Mouse (Mus musculus): ENCODE data around the gene Ccpg1os. TPM values are rescaled to one million over a fixed set of nuclear protein-coding genes. Genes with fewer than 3 reads are reported as not detected.
A peak's percentile ranks its signal among the peaks of the same experiment; 100 is the strongest.

Ccpg1os gene
- total and polyA plus RNA-seq, 3 experiments = 5.2 to 12.6 (median 7.3) TPM

DNA sequence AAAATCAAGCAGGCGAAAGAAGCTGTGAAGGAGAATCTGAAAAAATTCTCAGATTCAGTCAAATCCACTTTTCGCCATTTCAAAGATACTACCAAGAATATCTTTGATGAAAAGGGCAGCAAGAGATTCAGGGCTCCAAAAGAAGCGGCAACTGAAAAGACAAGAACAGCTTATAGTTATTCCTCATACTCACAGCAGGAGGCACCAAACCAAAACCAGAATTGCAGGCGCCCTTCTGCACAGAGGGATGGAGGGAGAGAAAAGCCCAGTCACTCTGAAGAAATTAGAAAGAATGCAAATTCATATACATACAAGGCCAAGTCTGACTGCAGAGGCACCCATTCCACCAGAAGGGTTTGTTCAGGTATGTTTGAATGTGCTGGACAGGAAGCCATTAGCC, 27.4 kb upstream of the Ccpg1os start:
- H3K4me1 ChIP-seq (ENCODE audit: control insufficient read depth in 1 of 2, insufficient read depth in 2 of 2) = no peaks in the 10 kb centered on the region
- in situ Hi-C loops (cut with MboI; ENCODE audit: low pct_ligation_motif_present, low pct_unique_long_range_greater_than_20kb, low sequenced_read_pairs) (no loop called here), dilution Hi-C loops (cut with MboI; ENCODE audit: extremely low pct_ligation_motif_present, extremely low pct_unique_long_range_greater_than_20kb, low sequenced_read_pairs) (no loop called here)
- no peak overlapping the region for H3K4me2 ChIP-seq (ENCODE audit: insufficient read depth, low read depth, poor library complexity, severe bottlenecking)
- no peak overlapping the region for H3K9ac ChIP-seq (ENCODE audit: insufficient read depth, low read depth)
- no peaks in the 10 kb centered on the region for H3K27me3 ChIP-seq (replicated peaks)
- H3K4me3 ChIP-seq (replicated peaks in 1 of 3; ENCODE audit: low read depth in 2 of 3, low read length in 2 of 3, poor library complexity in 1 of 3) = no peak overlapping the region
- TF ChIP-seq RCOR1 (conservative IDR thresholded peaks at IDR 0.05; ENCODE audit: low read depth, low read length) = no peak
- TF ChIP-seq CTCF (conservative IDR thresholded peaks at IDR 0.05 in 1 of 2, IDR thresholded peaks at IDR 0.05 in 1 of 2; ENCODE audit: low read depth in 2 of 2, low read length in 2 of 2) = peak in 1 of 2 experiments; percentile 29; a peak in 2 of 4 replicates
- peak; percentile 32 for TF ChIP-seq SMC3 (IDR thresholded peaks at IDR 0.05; ENCODE audit: low read depth, low read length)
- DNase-seq (ENCODE audit: extremely low read depth) = no peak
- no peaks in the 10 kb centered on the region for H3K79me2 ChIP-seq (replicated peaks; ENCODE audit: control insufficient read depth, extremely low read depth, insufficient read depth, poor library complexity, severe bottlenecking)
- H3K9me3 ChIP-seq (replicated peaks; ENCODE audit: low read length) = no peaks in the 10 kb centered on the region
- no peak overlapping the region for H3K27ac ChIP-seq (ENCODE audit: insufficient read depth, low read depth)
- H3K36me3 ChIP-seq (replicated peaks in 1 of 2; ENCODE audit: control insufficient read depth in 1 of 2, insufficient read depth in 1 of 2, low read length in 1 of 2) = peaks cover 47 to 74% of the 10 kb centered on the region in 2 experiments

DNA sequence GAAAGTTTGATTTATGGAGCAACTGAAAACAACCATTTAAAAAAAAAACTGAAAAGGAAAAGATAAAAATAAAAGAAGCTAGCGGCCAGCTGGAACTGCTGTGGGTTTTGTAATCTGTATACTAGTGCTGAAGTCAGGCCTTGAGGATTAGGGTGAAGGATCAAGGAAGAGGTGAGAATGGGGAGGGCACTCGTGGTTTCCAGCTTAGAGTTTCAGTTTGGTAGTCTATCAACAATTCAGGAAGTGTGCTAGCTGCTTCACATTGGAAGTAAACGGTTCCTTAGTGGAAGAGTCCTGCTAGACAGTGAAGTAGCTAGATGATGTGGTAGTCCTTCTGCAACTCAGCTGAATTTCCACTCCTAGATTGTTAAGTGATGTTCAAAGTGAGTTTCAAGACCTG, 23.2 kb upstream of the Ccpg1os start:
- no peak overlapping the region for H3K27ac ChIP-seq (ENCODE audit: insufficient read depth, low read depth)
- in situ Hi-C loops (cut with MboI; ENCODE audit: low pct_ligation_motif_present, low pct_unique_long_range_greater_than_20kb, low sequenced_read_pairs) (no loop called here), dilution Hi-C loops (cut with MboI; ENCODE audit: extremely low pct_ligation_motif_present, extremely low pct_unique_long_range_greater_than_20kb, low sequenced_read_pairs) (no loop called here)
- DNase-seq (ENCODE audit: extremely low read depth) = no peak
- no peak overlapping the region for H3K4me3 ChIP-seq (replicated peaks in 1 of 3; ENCODE audit: low read depth in 2 of 3, low read length in 2 of 3, poor library complexity in 1 of 3)
- H3K9me3 ChIP-seq (replicated peaks; ENCODE audit: low read length) = no peaks in the 10 kb centered on the region
- H3K4me1 ChIP-seq (ENCODE audit: control insufficient read depth in 1 of 2, insufficient read depth in 2 of 2) = no peaks in the 10 kb centered on the region
- H3K9ac ChIP-seq (ENCODE audit: insufficient read depth, low read depth) = no peak overlapping the region
- H3K36me3 ChIP-seq (replicated peaks in 1 of 2; ENCODE audit: control insufficient read depth in 1 of 2, insufficient read depth in 1 of 2, low read length in 1 of 2) = peaks cover 25 to 50% of the 10 kb centered on the region in 2 experiments
- no peaks in the 10 kb centered on the region for H3K27me3 ChIP-seq (replicated peaks)
- H3K4me2 ChIP-seq (ENCODE audit: insufficient read depth, low read depth, poor library complexity, severe bottlenecking) = no peak overlapping the region
- TF ChIP-seq UBTF (IDR thresholded peaks at IDR 0.05; ENCODE audit: low read depth, low read length) = no peak
- H3K79me2 ChIP-seq (replicated peaks; ENCODE audit: control insufficient read depth, extremely low read depth, insufficient read depth, poor library complexity, severe bottlenecking) = no peaks in the 10 kb centered on the region

DNA sequence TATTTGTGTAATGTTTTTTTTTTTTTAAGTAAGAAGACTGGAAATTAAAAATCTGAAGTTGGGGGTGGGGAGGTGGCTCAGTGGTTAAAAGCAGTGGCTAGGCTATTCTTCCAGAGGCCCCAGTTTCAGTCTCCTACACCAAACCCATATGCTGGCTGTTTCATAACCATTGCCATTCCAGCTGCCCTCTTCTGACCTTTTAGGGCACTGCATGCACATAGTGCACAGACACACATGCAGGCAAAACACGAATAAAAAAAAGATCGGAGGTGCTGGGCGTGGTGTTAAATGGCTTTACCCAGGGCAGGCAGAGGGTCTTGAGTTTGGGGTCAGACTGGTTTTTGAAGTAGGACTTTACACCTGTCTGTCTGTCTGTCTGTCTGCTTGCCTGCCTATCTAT, 21.0 kb upstream of the Ccpg1os start:
- Histone ChIP-seq H3K27ac (ENCODE audit: insufficient read depth, low read depth) (no peak overlapping the region), H3K9ac (ENCODE audit: insufficient read depth, low read depth) (no peak overlapping the region), H3K27me3 (replicated peaks) (no peaks in the 10 kb centered on the region), H3K9me3 (replicated peaks; ENCODE audit: low read length) (no peaks in the 10 kb centered on the region), H3K4me1 (ENCODE audit: control insufficient read depth in 1 of 2, insufficient read depth in 2 of 2) (no peaks in the 10 kb centered on the region), H3K4me2 (ENCODE audit: insufficient read depth, low read depth, poor library complexity, severe bottlenecking) (no peak overlapping the region), H3K79me2 (replicated peaks; ENCODE audit: control insufficient read depth, extremely low read depth, insufficient read depth, poor library complexity, severe bottlenecking) (no peaks in the 10 kb centered on the region), H3K36me3 (replicated peaks in 1 of 2; ENCODE audit: control insufficient read depth in 1 of 2, insufficient read depth in 1 of 2, low read length in 1 of 2) (peaks cover 13 to 38% of the 10 kb centered on the region in 2 experiments), H3K4me3 (replicated peaks in 1 of 3; ENCODE audit: low read depth in 2 of 3, low read length in 2 of 3, poor library complexity in 1 of 3) (no peak overlapping the region)
- no peak for DNase-seq (ENCODE audit: extremely low read depth)
- in situ Hi-C loops (cut with MboI; ENCODE audit: low pct_ligation_motif_present, low pct_unique_long_range_greater_than_20kb, low sequenced_read_pairs) = no loop called here
- TF ChIP-seq ZC3H11A (IDR thresholded peaks at IDR 0.05; ENCODE audit: low read depth, low read length) (no peak), CTCF (conservative IDR thresholded peaks at IDR 0.05 in 1 of 2, IDR thresholded peaks at IDR 0.05 in 1 of 2; ENCODE audit: low read depth in 2 of 2, low read length in 2 of 2) (peak in 1 of 2 experiments; percentile 36; a peak in 2 of 4 replicates)
- dilution Hi-C loops (cut with MboI; ENCODE audit: extremely low pct_ligation_motif_present, extremely low pct_unique_long_range_greater_than_20kb, low sequenced_read_pairs) = no loop called here

DNA sequence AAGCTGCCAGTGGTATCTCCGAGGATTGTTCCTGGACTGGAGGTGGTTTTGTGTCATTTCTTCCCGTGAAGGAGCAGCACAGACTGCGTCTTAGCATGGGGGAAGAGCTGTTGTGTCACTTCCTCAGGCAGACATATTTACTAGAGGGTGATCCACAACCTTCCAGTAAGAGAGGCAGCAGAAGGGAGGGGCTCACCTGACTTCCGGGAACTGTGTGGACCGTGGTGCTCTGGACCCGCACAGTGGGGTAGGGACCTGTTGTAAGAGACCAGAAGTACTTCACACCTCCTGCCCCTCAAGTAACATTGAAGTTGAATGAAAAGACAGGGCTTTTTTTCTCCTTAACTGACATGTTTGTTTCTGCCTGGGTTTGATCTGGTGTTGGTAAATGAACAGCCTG, 19.9 kb upstream of the Ccpg1os start:
- Histone ChIP-seq H3K27me3 (replicated peaks) (no peaks in the 10 kb centered on the region), H3K27ac (ENCODE audit: insufficient read depth, low read depth) (no peak overlapping the region), H3K4me2 (ENCODE audit: insufficient read depth, low read depth, poor library complexity, severe bottlenecking) (no peak overlapping the region), H3K36me3 (replicated peaks in 1 of 2; ENCODE audit: control insufficient read depth in 1 of 2, insufficient read depth in 1 of 2, low read length in 1 of 2) (peaks cover 9 to 29% of the 10 kb centered on the region in 2 experiments), H3K4me3 (replicated peaks in 1 of 3; ENCODE audit: low read depth in 2 of 3, low read length in 2 of 3, poor library complexity in 1 of 3) (no peak overlapping the region), H3K79me2 (replicated peaks; ENCODE audit: control insufficient read depth, extremely low read depth, insufficient read depth, poor library complexity, severe bottlenecking) (no peaks in the 10 kb centered on the region), H3K9ac (ENCODE audit: insufficient read depth, low read depth) (no peak overlapping the region), H3K4me1 (ENCODE audit: control insufficient read depth in 1 of 2, insufficient read depth in 2 of 2) (no peaks in the 10 kb centered on the region), H3K9me3 (replicated peaks; ENCODE audit: low read length) (no peaks in the 10 kb centered on the region)
- in situ Hi-C loops (cut with MboI; ENCODE audit: low pct_ligation_motif_present, low pct_unique_long_range_greater_than_20kb, low sequenced_read_pairs) = no loop called here
- no peak for DNase-seq (ENCODE audit: extremely low read depth)
- dilution Hi-C loops (cut with MboI; ENCODE audit: extremely low pct_ligation_motif_present, extremely low pct_unique_long_range_greater_than_20kb, low sequenced_read_pairs) = no loop called here
- TF ChIP-seq POLR2AphosphoS2 (IDR thresholded peaks at IDR 0.05; ENCODE audit: low read depth, low read length) (no peak), JUND (conservative IDR thresholded peaks at IDR 0.05; ENCODE audit: low read depth, low read length) (no peak), MAFK (IDR thresholded peaks at IDR 0.05; ENCODE audit: insufficient replicate concordance, low read length) (no peak), BHLHE40 (IDR thresholded peaks at IDR 0.05; ENCODE audit: low read depth, low read length) (no peak), USF1 (IDR thresholded peaks at IDR 0.05; ENCODE audit: low read depth, low read length) (no peak), MEF2A (IDR thresholded peaks at IDR 0.05; ENCODE audit: borderline replicate concordance, low read depth, low read length) (no peak)

All from CH12.LX (cell line).